Mouse (Mus musculus) heart, embryonic 13.5 days (tissue): ENCODE measurements around the gene Selenbp1. TPM values are rescaled to one million over a fixed set of nuclear protein-coding genes. Genes with fewer than 3 reads are reported as not detected.
"Not testable (repeated sequence)": the region's sequence is repeated elsewhere in the genome, so short reads cannot be mapped to it uniquely, and the experiment has no call there.

Experiments
- ATAC-seq: fragments of 200-750 bp; cut with Nextera tagmentation; 2 replicates; pipeline ENCODE4 v1.8.0; 2017; ENCODE audit warnings: moderate TSS enrichment; ENCODE audit not compliant: insufficient number of reproducible peaks, low FRiP score, low TSS enrichment; ENCODE audit errors: extremely low read depth
- H3K27ac ChIP-seq: fragments of 300-500 bp; sonication (generic); replicated peaks from 2 replicates; pipeline ENCODE4 v1.5.1; 2015; ENCODE audit warnings: moderate library complexity, mild to moderate bottlenecking, inconsistent platforms
- H3K27me3 ChIP-seq: fragments of 300-500 bp; sonication (generic); replicated peaks from 2 replicates; pipeline ENCODE4 v1.6.1; 2015; ENCODE audit warnings: mild to moderate bottlenecking, inconsistent platforms
- H3K36me3 ChIP-seq: fragments of 300-500 bp; sonication (generic); 2 replicates; pipeline ENCODE4 v1.6.1; 2015; ENCODE audit warnings: mild to moderate bottlenecking, inconsistent platforms
- H3K4me1 ChIP-seq: fragments of 300-500 bp; sonication (generic); 2 replicates; pipeline ENCODE4 v1.6.1; 2015; ENCODE audit warnings: inconsistent platforms
- H3K4me2 ChIP-seq: fragments of 300-500 bp; sonication (generic); 2 replicates; pipeline ENCODE4 v1.6.1; 2015; ENCODE audit warnings: inconsistent platforms, mild to moderate bottlenecking, moderate library complexity
- H3K4me3 ChIP-seq: fragments of 300-500 bp; sonication (generic); 2 replicates; pipeline ENCODE4 v1.5.1; 2015; ENCODE audit warnings: moderate library complexity, mild to moderate bottlenecking, inconsistent platforms
- H3K9ac ChIP-seq: fragments of 300-500 bp; sonication (generic); 2 replicates; pipeline ENCODE4 v1.6.1; 2015; ENCODE audit warnings: inconsistent platforms, mild to moderate bottlenecking, moderate library complexity
- H3K9me3 ChIP-seq: fragments of 300-500 bp; sonication (generic); 2 replicates; pipeline ENCODE4 v1.6.1; 2016; ENCODE audit warnings: inconsistent platforms
- WGBS: fragments of 180-500 bp; shearing (Covaris S2); methylation state at CpG from one replicate; pipeline ENCODE4 v1.1.7; 2015; ENCODE audit warnings: mixed read lengths; 5-methylcytosine and 5-hydroxymethylcytosine counted together
- polyA plus RNA-seq: library from polyadenylated mRNA; unstranded; fragments of >200 nt; fragmentation: Nextera tagmentation; extraction: Ambion mirVana; gene quantifications from 2 replicates; pipeline ENCODE4 v1.2.1, GENCODE M21; 2015

Selenbp1 gene
- polyA plus RNA-seq, 1 experiment from 2014 or later: 50.9 TPM

GRCm38 (mm10) chr3:94934564-94934963 is 1.7 kb downstream of the Selenbp1 start:
- H3K4me2 ChIP-seq, H3K9me3 ChIP-seq, ATAC-seq, H3K4me3 ChIP-seq, H3K36me3 ChIP-seq, H3K27ac ChIP-seq, H3K27me3 ChIP-seq, H3K9ac ChIP-seq: not testable (repeated sequence)
- H3K4me1 ChIP-seq: peaks cover 30% of the 10 kb centered on the region
- WGBS: 83% methylated on average over 3 of the region's 3 CpGs

DNA sequence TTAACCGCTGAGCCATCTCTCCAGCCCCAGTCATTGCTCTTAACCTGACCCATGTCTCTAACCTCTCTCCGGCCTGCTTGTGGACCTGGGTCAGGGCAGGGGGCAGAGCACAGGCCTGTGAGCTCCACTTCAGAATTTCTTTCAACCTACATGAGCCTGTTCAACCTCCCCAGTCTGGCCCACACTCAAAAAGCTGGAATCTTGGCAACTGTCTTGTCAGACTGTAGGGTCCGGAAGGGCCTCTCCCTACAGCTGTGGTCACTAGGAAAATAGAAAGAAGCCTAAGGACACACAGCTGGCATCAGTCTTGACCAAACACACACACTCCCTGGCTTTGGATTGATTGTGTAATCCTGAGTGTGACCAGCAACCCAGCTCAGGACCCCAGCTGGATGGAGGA is 2.5 kb downstream of the Selenbp1 start:
- not testable (repeated sequence) for H3K4me2 ChIP-seq, H3K27me3 ChIP-seq, H3K4me3 ChIP-seq, H3K9me3 ChIP-seq, ATAC-seq, H3K36me3 ChIP-seq, H3K9ac ChIP-seq
- H3K4me1 ChIP-seq: peaks cover 37% of the 10 kb centered on the region
- WGBS: 80% methylated on average over 3 of the region's 3 CpGs
- 0 out of 2 replicates have a peak overlapping the region, but pooled peaks have one; percentile 8 for H3K27ac ChIP-seq

GRCm38 (mm10) chr3:94936147-94936546 is 3.3 kb downstream of the Selenbp1 start:
- not testable (repeated sequence) for H3K9me3 ChIP-seq, H3K27ac ChIP-seq, H3K4me2 ChIP-seq, H3K36me3 ChIP-seq, H3K4me3 ChIP-seq, H3K9ac ChIP-seq, ATAC-seq, H3K27me3 ChIP-seq
- WGBS: 72% methylated on average over 5 of the region's 5 CpGs
- H3K4me1 ChIP-seq: peaks cover 34% of the 10 kb centered on the region

GRCm38 (mm10) chr3:94937194-94937593 is 4.3 kb downstream of the Selenbp1 start:
- not testable (repeated sequence) for H3K4me2 ChIP-seq, H3K4me3 ChIP-seq, H3K9ac ChIP-seq, ATAC-seq, H3K27me3 ChIP-seq, H3K9me3 ChIP-seq, H3K36me3 ChIP-seq, H3K27ac ChIP-seq
- 87% methylated on average over 7 of the region's 7 CpGs for WGBS
- H3K4me1 ChIP-seq: peaks cover 32% of the 10 kb centered on the region

- not testable (repeated sequence) for H3K36me3 ChIP-seq, ATAC-seq, H3K9me3 ChIP-seq, H3K27me3 ChIP-seq, H3K27ac ChIP-seq, H3K4me3 ChIP-seq, H3K9ac ChIP-seq
- Histone ChIP-seq H3K4me1 (peaks cover 18% of the 10 kb centered on the region), H3K4me2 (peak overlapping the region; percentile 20; the same call in 1 of the 2 replicates)
- WGBS: 22% methylated on average over 9 of the region's 9 CpGs
Measured at GRCm38 (mm10) chr3:94940033-94940432, 7.2 kb downstream of the Selenbp1 start.

GRCm38 (mm10) chr3:94942211-94942967 is 9.5 kb downstream of the Selenbp1 start:
- 57% methylated on average over 9 of the region's 9 CpGs for WGBS
- not testable (repeated sequence) for H3K27ac ChIP-seq, H3K4me2 ChIP-seq, H3K36me3 ChIP-seq, H3K4me1 ChIP-seq, ATAC-seq, H3K4me3 ChIP-seq, H3K9ac ChIP-seq, H3K9me3 ChIP-seq, H3K27me3 ChIP-seq

GRCm38 (mm10) chr3:94943706-94944105 is 10.8 kb downstream of the Selenbp1 start:
- not testable (repeated sequence) for H3K27ac ChIP-seq, H3K4me1 ChIP-seq, H3K27me3 ChIP-seq, H3K36me3 ChIP-seq, H3K9me3 ChIP-seq, H3K4me2 ChIP-seq, H3K9ac ChIP-seq, H3K4me3 ChIP-seq, ATAC-seq
- WGBS: 27% methylated on average over 4 of the region's 4 CpGs

DNA sequence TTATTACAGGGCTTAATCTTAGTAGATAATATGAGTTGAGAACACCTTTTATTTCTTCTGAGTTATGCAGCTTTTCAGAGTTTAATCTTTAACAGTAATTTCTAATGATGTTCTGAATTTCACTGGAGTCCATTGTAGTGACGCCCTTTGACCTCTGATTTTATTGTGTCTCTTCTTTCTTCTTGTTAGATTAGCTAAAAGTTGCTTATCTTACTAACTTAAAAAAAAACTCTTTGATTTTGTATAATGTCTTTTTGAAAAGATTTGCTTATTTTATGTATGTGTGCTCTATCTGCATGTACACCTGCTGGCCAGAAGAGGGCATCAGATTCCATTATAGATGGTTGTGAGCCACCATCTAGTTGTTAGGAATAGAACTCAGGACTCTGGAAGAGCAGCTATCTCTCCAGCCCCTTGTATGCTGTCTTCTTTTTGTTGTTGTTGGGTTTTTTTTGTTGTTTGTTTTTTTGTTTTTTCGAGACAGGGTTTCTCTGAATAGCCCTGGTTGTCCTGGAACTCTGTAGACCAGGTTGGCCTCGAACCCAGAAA is 15.3 kb downstream of the Selenbp1 start:
- Histone ChIP-seq H3K4me3 (no peak overlapping the region), H3K9me3 (no peaks in the 10 kb centered on the region), H3K27me3 (no peaks in the 10 kb centered on the region), H3K36me3 (no peaks in the 10 kb centered on the region), H3K4me2 (no peak overlapping the region), H3K27ac (no peak overlapping the region), H3K4me1 (peaks cover 7% of the 10 kb centered on the region), H3K9ac (no peak overlapping the region)
- no peak for ATAC-seq
- 56% methylated on average over 3 of the region's 3 CpGs for WGBS

DNA sequence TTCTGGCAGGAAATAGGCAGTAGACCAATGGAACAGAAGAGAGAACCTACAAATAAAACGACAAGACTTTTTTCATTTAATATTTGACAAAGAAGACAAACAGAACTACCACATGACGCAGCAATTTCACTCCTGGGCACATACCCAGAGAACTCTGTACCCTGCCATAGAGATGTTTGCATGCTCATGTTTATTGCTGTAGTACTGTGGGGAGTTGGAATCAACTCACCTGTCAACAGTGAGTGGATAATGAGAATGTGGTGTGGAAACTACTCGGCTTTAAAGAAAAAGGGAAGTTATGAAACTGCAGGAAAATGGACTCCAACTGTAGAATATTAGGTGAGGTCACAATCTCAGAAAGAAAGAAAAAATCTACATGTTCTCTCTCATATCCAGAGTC is 16.8 kb downstream of the Selenbp1 start:
- Histone ChIP-seq H3K27me3 (no peaks in the 10 kb centered on the region), H3K27ac (no peak overlapping the region), H3K9me3 (no peaks in the 10 kb centered on the region), H3K4me3 (no peak overlapping the region), H3K36me3 (no peaks in the 10 kb centered on the region), H3K4me1 (peaks cover 11% of the 10 kb centered on the region), H3K9ac (no peak overlapping the region), H3K4me2 (no peak overlapping the region)
- 76% methylated on average over 3 of the region's 3 CpGs for WGBS
- no peak for ATAC-seq

GRCm38 (mm10) chr3:94952806-94953205 is 19.9 kb downstream of the Selenbp1 start:
- WGBS: 77% methylated on average over 5 of the region's 5 CpGs
- H3K27me3 ChIP-seq: no peaks in the 10 kb centered on the region
- H3K9ac ChIP-seq: no peak overlapping the region
- peaks cover 18% of the 10 kb centered on the region for H3K4me1 ChIP-seq
- H3K4me2 ChIP-seq: peak overlapping the region; percentile 76
- no peak for ATAC-seq
- peak overlapping the region; percentile 88 for H3K4me3 ChIP-seq
- peaks cover 26% of the 10 kb centered on the region for H3K36me3 ChIP-seq
- no peaks in the 10 kb centered on the region for H3K9me3 ChIP-seq
- 0 out of 2 replicates have a peak overlapping the region, but pooled peaks have one; percentile 81 for H3K27ac ChIP-seq

- no peaks in the 10 kb centered on the region for H3K27me3 ChIP-seq
- peak overlapping the region; percentile 95 for H3K9ac ChIP-seq
- peaks cover 23% of the 10 kb centered on the region for H3K4me1 ChIP-seq
- peak overlapping the region; percentile 88 for H3K4me3 ChIP-seq
- peaks cover 31% of the 10 kb centered on the region for H3K36me3 ChIP-seq
- H3K4me2 ChIP-seq: peak overlapping the region; percentile 76
- H3K27ac ChIP-seq: peak overlapping the region; percentile 81
- ATAC-seq: no peak
- WGBS: 15% methylated on average over 9 of the region's 9 CpGs
- no peaks in the 10 kb centered on the region for H3K9me3 ChIP-seq
Measured at GRCm38 (mm10) chr3:94953384-94953763, 20.5 kb downstream of the Selenbp1 start.
